Mouse (Mus musculus) thymus, postnatal 14 days (tissue): Measurements from ENCODE around the gene Tenm2.

Experiments
- DNase-seq: peaks from one replicate; pipeline ENCODE4 v3.0.0; 2021

Tenm2 gene

DNA sequence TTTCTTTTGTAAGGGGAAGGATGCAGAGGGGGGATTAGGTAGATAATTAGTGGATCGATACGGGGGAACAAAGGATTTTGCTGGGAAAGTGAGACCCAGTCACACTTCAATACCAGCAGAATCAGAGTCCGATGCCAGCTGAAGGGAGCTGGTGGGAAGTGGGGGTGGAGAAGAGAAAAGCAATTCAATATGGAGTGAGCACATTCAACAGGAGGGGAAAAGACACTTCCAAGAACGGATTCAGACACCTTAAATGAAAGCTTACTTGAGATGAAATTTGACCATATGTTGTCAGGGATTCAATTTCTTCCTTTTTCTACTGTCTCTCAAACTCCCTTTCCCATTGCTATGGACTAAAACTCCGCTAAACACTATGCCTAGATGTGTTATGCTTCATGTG, 900.6 kb downstream of the Tenm2 start:
- no peak for DNase-seq

DNA sequence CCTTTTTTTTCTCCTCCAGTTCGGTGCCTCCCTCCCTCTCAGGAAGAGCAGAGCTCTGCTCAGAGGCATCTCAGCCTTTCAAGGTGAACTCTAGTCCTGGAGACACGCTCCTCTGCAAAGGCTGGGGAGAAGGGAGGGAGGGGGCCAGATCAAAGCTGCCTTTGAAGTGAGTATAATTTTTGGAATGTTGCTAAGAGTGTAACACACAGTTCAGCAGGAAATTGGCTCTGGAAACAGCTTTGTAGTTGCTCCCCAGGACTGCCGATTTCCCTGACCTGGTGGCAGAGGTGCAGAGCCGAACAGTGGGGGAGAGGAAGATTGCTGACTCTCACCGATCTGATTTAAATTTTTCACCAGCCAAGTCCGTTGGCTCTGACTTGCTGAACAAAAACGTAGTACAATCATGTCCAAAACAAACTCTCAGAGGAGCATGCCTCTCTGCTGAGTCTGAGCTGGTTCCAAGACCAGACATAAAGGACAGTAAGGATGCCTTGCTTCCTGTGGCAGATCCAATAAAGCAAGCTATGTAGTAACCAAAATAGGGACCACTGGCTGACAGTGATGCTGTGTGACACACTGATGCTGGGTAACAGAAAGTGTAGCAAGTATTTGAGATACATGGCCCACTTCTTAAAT, 901.5 kb downstream of the Tenm2 start:
- DNase-seq = no peak

DNA sequence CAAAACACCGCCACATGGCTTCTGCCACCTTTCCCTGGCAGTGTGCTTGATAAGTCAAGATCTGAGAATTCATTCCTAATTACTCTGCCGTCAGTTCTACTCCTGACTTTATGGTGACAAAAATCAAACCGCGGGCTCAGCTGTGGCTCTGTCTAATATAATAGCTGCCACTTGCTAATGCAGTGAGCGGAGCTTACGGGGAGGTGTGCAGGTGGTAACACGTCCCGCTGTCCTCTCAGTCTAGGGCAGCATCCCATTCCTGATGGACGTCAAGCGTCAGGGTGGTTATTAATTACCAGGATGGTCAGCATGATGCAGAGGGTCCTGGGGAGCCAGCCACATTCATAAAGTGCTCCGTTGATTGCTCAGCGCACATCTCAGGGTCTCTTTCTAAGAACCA, 903.5 kb downstream of the Tenm2 start:
- no peak for DNase-seq

DNA sequence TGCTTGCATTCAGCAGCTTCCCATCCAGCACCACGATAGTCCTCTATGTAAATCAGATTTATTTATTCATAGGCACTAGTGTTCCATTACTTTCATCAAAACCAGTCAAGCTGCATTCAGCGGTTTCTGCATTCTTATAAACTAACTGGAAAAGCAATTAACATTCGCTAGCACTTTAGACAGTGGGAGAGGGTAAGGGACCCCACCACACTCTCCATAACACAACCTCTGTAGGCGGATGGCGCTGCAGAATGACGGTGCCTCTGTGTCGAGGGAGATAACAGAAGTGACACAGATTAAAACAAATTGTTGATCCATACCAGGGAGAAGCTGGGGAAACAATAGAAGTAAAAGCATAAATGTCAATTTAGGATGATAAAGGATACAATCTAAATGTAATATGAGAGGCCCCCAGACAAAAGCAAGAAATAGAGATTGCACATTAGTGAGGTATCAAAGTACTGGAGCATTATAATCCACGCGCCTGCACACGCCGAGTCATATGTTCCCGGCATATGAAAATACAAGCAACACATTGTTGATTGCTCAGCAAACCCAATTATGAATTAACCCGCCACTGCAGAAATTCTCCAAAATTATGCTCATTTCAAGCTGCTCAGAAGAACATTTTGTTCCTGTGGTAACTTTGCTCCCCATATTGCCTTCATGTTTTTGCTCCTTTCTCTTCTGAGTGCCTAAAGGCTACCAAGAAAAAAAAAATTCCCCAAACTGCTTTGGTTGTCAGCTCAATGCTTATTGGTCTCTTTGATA, 904.2 kb downstream of the Tenm2 start:
- DNase-seq = no peak

DNA sequence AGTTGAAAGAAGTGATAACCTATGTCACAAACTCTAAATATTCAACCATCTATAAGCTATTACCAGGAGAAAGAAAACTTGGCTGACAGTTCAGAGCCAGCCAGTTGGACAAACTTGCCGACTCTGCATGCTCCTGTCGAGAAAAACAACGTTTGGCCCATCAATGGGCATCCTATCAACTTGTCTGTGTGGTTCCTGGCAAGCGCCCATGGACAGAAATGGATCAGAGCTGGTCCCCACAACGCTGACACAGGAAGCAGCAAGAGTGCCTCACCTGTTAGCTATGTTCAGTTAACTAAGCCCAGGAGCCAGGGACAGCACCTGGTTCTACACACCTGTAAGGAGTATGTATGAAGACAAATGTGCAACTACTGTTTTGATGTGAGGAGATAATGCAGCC, 908.5 kb downstream of the Tenm2 start:
- DNase-seq = no peak

DNA sequence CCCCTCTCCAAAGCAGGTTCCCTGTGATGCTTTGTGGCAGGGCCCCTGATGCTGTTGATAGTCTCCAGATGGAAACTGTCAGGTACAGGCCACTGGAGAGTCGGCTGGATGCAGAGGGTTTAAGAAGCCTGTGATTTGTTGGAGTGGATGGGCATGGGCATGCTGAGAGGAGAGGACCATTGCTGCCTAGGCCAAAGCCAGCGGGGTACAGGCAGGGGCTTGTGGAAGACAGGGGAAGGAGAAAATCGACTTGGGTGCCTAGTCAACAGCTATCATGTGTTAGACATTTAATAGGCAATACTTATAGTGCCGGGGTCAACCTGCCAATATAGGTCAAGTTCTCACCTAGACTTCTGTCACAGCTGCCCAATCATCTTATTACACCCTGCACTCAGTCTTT, 926.4 kb downstream of the Tenm2 start:
- DNase-seq = no peak

DNA sequence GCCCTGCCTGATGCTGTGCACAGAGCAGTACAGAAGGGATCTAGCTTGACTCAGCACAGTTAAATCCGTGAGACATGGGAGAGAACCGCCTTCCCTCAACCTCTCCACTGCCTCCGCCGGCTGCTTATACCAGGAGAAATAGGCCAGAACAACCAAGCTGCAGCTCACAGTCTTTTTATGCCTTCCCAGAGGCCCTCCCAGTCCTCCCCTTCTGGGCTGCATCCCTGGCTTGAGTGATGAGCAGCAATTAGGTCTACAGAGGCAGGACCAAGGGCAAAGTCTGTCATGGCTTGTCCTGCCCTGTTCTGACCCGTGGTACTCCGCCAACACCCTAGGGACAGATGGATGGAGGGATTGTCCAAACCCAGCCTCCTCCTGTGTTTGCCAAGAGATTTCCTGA, 928.5 kb downstream of the Tenm2 start:
- DNase-seq = no peak

DNA sequence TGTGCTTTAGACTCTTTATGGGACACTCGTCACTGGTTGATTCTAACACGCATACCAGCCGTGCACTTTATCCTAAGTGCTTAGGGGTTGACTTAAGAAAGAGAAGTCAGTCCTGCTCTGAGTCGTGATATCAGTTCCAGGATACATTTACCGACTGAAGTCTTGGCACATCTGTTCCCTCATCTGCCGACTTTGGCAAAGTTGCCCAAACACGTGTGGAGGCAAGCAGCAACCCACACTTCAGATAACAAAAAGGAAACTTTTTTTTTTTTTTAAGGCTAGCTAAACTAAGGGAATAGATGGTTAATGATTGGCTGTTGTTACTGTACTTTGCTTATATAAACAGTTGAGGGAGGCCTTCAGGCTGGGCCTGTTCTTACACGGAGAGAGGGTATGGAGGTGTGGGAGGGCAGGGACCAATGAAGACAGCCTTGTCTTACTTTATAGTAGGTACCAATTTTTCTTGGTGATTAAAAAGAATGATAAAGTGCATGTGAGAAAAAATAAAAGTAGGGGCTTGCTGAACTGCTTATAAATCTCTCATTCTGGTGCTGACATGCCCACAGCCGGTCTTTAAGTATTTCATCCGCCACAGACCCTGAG, 930.3 kb downstream of the Tenm2 start:
- no peak for DNase-seq

DNA sequence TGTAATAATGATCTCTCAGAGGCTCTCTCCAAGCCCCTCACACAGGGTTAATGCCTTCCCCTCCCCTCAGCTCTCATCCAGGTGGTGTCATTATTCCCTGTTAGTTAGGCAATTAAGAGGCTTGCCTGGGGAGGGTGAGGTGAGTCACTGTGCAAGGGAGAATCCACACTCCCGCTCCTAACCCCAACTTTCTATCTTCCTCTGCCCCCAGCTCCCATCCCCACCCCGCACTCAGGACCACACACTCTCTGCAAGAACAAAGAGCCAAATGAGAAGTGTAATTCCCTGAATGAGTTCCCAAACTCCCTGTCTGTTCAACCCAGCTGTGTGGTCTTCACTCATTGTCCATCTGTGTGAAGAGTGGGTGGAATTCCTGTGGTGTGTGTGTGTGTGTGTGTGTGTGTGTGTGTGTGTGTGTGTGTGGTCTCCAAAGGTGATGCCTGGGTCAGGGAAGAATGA, 932.8 kb downstream of the Tenm2 start:
- no peak for DNase-seq

DNA sequence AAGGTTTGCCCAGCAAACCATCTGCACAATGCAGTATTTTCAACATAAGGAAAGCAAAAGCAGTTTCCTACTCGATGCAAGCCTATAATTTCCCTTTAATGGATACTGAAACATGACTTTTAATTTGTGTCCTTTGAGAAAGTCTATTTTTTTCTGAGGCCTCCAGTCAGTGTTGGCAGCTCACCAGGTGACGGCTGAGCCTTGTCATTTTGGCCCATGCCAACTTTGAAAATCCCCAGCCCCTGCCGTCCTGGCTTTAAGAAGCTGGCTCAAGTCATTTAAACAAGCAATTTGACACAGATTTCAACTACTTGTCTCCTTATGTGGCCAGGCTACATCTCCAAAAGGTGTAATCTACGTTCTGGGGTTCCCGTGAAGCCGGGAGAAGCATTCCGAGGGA, 933.7 kb downstream of the Tenm2 start:
- DNase-seq = no peak

DNA sequence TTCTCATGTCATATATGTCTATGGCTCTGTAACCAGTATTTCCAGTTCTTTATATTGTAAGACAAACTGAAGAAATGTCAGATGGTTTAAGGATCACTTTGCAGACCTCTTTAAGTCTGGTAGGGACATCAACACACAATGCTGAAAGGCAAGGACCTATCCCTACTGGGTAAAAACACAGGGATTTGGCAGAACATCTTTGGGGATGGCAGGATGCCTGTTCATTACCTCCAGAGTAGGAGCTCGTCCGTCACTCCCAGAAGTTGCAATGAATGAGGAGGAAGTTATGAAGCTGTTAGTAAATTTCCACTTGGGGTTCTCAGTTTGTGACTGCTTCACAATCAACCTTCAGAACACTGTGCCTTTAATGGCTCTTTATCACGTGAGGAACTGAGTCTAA, 939.2 kb downstream of the Tenm2 start:
- no peak for DNase-seq

DNA sequence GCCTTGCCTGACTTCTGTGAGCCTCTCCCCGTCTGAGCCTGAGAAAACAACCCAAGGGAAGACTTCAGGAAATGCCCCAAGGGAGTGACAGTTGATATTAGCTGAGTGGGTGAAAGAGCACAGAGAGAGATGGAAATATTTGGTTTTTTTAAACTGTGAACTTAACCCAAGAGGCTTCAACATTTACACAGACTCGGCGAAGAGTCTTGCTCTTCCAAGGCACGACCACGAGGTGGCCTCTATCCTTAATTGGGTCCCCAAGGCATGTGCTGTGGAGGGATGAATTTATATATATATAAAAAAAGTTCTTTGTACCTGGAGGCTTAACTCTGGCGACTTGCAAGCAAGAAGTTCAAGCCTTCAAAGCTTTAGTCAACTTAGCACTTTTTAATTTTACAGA, 943.6 kb downstream of the Tenm2 start:
- DNase-seq = no peak

DNA sequence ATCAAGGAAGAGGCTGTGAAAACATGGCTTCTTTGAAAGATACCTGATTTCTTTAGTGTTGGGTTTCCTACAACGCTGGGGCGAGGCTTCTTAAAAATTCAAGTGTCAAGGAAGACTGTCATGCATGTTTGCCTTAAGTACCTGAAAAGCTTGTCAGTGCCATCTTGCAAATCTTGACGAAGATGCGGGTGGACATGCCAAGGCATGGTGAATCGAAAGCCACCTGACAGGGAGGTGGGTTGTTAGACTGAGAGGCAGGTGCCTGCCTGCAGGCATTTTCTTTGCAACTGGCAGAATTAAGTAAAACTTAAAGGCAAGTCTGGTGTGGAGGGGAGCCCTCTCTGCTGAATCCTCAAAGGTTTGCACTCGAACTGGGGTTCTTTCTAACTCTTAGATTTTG, 949.5 kb downstream of the Tenm2 start:
- DNase-seq = no peak

DNA sequence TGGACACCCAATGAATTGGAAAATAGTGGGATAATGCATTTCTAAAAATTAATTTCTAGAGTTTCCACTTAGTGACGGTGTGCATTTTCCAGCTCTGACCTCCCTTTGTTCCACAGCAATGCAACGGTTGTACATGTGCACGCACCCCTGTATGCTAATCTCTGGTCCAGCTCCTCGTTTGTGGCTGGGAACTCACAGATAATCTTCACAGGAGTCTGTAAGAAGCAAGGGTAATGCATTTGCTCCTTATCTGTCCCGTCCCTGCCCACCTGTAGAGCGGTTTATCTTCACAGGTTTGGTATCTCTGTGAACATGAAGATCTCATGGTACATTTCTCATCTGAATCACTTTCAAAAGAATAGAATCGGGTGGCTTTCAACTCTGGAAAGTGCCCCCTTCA, 955.2 kb downstream of the Tenm2 start:
- DNase-seq = no peak

DNA sequence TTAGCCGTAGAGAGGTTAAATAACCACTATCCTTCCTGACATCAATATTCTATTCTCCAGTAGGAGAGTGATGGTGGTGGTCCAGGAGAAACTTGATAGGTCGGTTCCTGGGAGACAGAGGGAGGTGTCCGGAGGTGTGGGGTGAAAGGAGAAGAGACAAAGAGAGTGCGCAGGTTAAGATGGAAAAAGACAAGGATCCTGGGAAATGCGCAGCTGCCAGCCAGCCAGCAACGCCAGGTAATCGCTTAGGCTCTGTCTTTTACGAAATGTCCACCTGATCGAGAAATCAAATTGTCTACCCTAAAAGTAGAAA, 957.9 kb downstream of the Tenm2 start:
- DNase-seq = no peak

DNA sequence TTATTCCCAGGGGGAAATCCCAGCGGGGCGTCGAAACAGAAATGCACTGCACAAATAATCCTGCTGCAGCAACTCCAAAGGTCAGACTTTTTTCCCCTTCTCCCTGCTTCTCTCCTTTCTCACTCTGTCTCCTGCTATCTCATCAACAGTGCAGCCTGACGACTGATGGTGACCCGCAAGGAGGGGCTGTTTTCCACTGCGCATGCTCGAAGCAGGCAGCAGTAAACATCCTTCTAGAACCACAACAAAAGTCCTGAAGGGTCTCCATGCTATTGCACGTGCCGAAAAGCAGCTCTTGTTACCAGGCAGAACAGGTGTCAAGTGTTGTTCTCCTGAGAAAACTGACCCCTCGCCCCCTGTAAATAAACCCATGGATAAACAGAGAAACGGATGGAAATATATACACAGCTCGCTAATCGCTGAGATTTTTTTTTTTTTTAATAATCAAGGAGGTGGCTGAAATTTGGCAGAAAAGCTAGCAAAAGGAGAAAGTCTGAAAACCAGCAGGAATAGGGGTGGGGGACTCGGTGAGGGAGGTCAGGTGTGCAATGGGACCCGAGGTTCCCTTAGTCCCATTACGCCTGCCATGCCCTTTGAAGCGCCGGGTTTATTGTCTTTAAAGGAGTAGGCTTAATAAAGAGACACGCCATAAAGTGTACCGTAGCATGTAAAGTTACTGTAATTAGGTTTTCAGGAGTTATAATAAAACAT, 958.4 kb downstream of the Tenm2 start:
- no peak for DNase-seq

DNA sequence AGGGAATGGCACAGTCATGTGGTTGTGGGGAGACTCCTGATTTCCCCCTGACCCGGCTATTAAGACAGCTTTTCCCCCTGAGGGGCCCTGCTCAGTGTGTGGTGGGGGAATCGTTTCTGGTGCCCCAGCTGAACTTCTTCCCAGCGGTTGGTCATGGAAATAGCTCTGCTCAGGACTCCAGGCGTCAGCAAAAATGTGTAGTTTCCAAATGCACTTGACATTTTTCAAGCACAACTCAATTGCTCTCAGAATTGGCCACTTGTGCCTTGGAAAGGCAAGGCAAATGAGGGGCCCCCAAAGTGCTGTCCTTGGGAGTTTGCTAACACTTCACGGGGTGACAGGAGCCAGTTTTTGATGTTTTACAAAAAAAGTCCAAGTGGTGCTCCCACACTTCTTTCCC, 959.7 kb downstream of the Tenm2 start:
- DNase-seq = no peak

DNA sequence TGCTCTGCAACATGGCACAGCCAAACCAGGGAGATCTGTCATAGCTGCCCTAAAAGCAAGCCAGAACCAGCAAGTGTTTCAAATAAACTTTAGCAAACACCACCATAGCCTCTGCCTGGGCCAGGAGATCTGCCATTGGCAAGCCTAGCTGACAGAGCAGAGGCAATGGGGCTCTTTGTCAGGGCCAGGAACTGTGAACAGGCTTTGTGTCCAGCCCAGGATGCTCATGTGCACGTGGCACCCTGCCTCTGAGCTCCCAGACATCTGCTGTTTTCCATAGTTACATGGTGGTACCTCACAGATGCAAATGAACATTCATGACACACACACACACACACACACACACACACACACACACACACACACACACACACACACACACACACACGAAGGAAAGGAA, 963.6 kb downstream of the Tenm2 start:
- DNase-seq = no peak

DNA sequence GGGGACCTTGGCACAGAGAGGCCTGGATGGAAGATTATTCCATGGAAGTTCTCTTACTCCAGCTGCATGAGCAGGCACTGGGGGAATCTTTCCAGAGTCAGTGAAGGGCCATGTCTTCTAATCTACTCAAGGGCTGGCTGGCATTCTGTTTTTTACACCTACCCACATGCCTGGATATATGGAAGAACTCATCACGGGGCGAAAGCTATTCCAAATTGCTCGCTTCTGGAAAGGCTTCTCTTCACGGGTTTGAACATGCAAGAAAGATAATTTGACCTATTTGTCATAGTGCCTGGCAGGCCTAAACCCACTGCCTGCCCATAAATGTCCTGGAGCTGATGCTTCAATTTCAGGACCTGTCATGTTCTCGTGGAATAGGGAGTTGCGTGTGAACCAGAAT, 965.8 kb downstream of the Tenm2 start:
- no peak for DNase-seq

DNA sequence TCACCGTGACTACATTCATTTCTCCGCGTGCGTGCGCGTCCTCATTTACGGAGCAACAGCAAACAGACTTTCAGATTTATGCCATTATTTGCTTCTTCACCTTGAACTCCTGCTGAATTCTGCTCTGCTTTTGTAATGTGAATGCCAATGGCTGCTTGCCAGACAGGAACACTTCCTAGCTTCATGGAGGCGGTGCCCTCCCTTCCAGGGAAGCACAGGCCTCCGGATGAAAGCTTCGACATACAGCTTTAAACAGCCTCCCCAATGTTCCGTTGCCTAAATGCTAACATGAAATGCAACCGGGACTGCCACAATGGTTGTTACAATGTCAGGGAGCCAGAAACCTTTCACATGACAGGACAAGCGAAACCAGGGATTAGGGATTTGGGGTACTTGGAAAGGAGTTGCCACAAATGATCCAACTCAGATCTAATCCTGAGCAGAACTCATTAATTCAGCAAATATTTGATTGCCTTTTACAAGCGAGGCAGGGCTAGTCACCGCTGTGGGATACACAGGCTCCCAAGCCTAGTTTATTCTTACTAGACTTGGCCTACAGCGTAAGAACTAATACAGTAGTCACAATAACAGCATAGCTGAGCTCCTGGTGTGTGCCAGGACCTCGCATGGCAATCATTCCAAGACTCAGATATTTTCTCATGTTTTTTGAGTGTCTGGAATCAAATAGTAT, 970.8 kb downstream of the Tenm2 start:
- no peak for DNase-seq

DNA sequence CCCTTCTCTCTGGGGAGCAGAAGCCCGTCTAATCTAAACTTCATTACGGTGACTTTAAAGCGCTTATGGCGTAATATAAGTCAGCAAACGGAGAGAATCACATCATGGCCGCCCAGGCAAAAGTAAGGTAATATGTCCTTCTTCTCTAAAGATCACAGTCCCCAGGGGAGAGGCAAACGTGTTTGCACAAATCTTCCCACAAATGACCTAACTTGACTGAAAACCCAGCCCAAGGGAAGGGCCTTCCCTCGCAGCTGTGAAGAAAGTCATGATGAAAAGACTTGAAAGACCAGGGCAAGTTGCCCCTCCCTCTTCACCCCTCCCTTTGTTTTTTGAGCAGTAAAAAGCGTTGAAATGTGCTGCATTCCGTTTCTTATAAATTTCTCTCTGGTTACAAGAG, 971.9 kb downstream of the Tenm2 start:
- no peak for DNase-seq

DNA sequence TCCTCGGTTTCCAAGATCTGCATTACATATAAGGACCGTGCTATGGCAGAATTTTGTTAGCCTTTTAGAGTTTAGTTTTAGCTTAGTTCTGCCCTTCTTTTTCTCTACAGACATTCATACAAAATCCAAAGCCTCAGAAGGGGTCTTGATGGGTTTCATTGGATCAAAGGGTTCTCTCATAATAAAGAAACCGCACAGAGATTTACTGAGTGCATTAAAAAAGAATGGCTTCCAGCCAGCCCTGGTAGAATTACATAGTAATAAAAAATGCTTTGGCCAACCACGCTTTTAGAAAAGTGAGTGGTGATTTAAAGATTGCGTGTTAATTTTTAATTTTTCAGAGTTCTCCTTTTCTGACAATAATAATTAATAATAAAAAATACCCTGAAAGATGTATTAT, 978.6 kb downstream of the Tenm2 start:
- no peak for DNase-seq

DNA sequence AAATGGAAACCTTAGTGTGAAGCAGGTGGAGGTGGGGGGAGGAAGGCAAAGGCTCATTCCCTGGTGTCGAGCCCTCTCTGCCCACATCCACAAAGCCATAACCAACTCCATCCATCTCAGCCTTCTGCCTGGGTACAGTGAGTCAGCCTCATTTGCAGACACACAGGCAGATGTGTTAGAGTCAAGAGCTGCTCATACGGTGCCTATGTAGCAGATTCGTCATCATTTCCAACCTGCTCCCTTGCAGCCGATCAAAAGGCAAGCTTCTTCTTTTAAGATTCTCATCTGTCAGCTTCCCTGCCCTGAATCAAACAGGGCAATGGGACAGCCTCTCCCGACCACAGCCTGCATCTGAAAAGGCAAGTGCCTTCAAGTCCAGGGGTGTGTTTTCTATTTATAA, 979.0 kb downstream of the Tenm2 start:
- no peak for DNase-seq
